Mouse (Mus musculus): ENCODE data around the gene Lemd2.

The Lemd2 gene

GRCm38 (mm10) chr17:27158439-27158838 lies 45.8 kb downstream of the Lemd2 start:
- no peak for DNase-seq (ENCODE audit: low read depth)

- no peak for DNase-seq (ENCODE audit: low read depth)
Measured at GRCm38 (mm10) chr17:27155752-27156151, 48.5 kb downstream of the Lemd2 start.

- DNase-seq (ENCODE audit: low read depth), result no peak
Measured at GRCm38 (mm10) chr17:27154881-27155280, 49.4 kb downstream of the Lemd2 start.

DNA sequence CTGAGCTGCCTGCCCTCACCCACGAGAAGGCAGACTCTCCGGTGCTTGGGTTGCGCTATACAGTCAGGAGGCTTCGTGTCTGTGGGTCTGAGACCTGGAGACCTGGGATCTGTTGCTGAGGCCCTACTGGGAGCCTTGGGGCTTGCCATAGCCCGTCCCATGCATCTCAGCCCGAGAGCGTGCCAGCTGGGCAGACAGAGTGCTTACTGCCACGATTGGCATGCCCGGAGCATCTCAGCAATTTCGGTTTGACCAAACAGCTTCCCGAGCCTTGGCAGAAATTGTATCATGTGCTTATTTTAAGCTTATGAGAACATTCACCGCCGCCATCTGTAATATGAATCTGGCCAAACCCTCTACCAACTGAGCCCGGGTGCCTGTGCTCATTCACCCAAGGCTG lies 50.0 kb downstream of the Lemd2 start:
- no peak for DNase-seq (ENCODE audit: low read depth)

- no peak for DNase-seq (ENCODE audit: low read depth)
Measured at GRCm38 (mm10) chr17:27153773-27154193, 50.5 kb downstream of the Lemd2 start.

DNA sequence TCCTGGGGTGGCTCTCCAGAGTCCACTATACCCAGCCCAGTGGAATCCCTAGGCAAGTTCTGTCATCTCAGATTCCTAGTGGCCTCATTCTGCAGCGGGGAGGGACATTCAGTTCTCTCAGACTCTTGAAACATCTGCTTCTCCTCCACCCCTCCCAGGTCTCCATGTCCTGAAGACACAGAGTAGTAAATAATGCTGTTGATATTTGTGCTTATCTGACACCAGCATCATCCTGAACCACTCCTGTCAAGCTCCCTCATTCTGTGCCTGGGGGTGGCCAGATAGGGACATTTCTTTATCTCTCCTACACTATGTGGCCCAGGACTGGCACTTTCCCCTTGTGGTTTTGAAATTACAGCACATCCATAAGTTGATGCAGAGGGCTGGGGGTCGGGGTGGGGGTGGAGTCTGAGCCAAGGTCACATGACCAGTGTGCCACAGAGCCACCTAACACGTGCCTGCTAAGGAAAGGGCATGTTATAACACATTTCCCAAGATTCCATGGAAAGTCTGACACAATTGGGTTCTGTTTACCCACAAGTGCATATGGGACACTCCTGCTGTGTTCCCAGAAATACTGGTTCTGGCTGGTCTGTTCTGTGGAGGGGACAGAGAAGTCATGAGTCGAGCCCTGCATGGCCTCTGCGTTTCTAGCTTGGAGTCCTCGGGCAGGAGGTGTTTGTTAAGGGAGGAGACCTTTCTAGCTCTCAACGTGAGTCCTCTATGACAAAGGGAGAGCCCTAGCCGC lies 51.1 kb downstream of the Lemd2 start:
- DNase-seq (ENCODE audit: low read depth), result no peak

- peak; percentile 53 for DNase-seq (ENCODE audit: low read depth)
Measured at GRCm38 (mm10) chr17:27151411-27151810, 52.9 kb downstream of the Lemd2 start.

DNA sequence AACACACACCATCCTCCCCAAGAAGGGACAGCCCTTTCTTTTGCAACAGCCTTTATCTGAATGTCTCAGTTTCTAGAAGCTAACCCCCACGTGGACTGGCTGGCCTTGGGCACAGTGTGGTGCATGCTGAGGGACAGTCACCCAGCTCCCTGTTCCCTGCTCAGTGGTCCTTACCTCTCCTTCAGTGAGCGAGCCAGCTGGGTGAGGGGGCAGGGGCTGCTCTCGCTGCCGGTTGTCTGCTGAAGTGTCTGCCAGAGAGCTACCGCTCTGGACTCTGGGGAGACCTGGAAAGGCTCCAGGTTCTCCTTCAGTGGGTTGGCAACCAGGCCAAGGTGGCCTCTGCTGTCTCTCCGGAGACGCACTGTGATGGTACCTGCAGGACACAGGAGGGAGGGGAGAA lies 53.4 kb downstream of the Lemd2 start:
- DNase-seq (ENCODE audit: low read depth), result no peak

DNA sequence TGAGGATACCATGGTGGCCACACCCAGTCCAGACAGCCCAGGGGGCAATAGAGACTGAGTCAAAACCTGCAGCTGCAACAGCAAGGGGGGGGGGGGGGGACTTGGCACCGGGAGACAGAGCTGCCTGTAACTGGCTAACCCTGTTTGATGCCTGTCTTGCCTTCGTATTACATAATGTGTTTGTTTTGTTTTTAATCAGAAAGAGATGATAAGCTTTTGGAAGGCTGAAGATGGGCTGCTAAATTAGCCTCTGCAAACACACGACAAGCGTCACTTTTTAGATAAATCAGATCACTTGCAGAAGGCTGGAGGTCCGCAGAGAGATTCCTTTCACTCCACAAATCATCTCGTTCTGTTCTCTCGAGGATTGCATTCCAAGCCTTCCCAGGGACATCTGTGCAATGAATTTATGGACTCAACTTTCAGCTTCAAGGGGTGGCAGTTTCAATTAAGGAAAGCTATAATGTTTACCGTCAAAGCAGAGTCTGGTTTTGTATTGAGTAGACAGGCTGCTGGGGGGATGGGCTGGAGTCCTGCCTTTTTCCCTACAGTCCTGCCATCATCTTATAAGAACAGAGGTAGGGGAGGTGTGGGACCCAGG lies 57.8 kb downstream of the Lemd2 start:
- DNase-seq (ENCODE audit: low read depth), result no peak

- no peak for DNase-seq (ENCODE audit: low read depth)
Measured at GRCm38 (mm10) chr17:27144152-27144551, 60.1 kb downstream of the Lemd2 start.

GRCm38 (mm10) chr17:27141971-27142450 lies 62.3 kb downstream of the Lemd2 start:
- no peak for DNase-seq (ENCODE audit: low read depth)

GRCm38 (mm10) chr17:27140262-27140661 lies 64.0 kb downstream of the Lemd2 start:
- no peak for DNase-seq (ENCODE audit: low read depth)
